31 mouse cellular contexts compared by ENCODE assay signal in the genomic region with DNA sequence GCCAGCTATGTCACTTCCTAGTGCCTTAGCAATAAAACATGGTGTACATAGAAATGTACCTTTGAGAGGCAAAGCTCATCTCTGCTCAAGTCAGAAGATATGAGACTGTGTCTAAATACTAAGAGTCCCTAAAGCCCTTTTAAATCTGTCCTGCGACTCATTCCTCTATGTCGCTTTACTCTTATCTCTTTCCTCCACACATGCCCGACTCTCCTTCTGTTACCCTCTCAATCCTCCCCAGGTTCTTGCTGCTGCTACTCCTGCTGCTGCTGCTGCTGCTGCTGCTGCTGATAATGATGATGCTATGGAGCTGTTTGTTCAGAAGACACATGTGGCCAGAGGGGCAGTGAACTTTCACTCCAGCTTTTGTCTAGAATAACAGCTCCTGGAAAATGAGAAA. TPM values are rescaled to one million over a fixed set of nuclear protein-coding genes. Genes with fewer than 3 reads are reported as not detected.
"Had no signal": no experiment of that assay in that cellular context is flagged by ENCODE, and none has a peak within 500 bp of the region (broad histone marks: within the 10 kb centered on the region; RNA-seq: fewer than 3 reads in every experiment).

No protein-coding gene starts in this region.

- H3K9me3 ChIP-seq: limb, embryonic 10.5 days; limb, embryonic 12.5 days; limb, embryonic 13.5 days; limb, embryonic 15.5 days; liver, embryonic 12.5 days; liver, embryonic 13.5 days; liver, embryonic 15.5 days; lung, embryonic 15.5 days; megakaryocyte, embryonic 14.5 days; midbrain, embryonic 10.5 days; midbrain, embryonic 12.5 days; midbrain, embryonic 13.5 days; midbrain, embryonic 15.5 days; neural tube, embryonic 12.5 days had no signal

- ATAC-seq: liver, embryonic 12.5 days; liver, postnatal 0 days; lung, postnatal 0 days; midbrain, embryonic 13.5 days; midbrain, embryonic 15.5 days; midbrain, embryonic 16.5 days had no signal

- H3K4me3 ChIP-seq: limb, embryonic 10.5 days; limb, embryonic 12.5 days; limb, embryonic 13.5 days; limb, embryonic 15.5 days; liver, embryonic 12.5 days; liver, embryonic 13.5 days; liver, embryonic 15.5 days; lung, embryonic 15.5 days; megakaryocyte, embryonic 14.5 days; midbrain, embryonic 10.5 days; midbrain, embryonic 12.5 days; midbrain, embryonic 13.5 days; midbrain, embryonic 15.5 days; myocyte; neural tube, embryonic 12.5 days had no signal

- H3K36me3 ChIP-seq: limb, embryonic 10.5 days; liver, embryonic 12.5 days; liver, embryonic 13.5 days; liver, embryonic 15.5 days; midbrain, embryonic 10.5 days; midbrain, embryonic 12.5 days; midbrain, embryonic 13.5 days; midbrain, embryonic 15.5 days; neural tube, embryonic 12.5 days had no signal

- DNase-seq: left cerebral cortex, postnatal 4 days; liver; liver, embryonic 13.5 days; liver, postnatal 0 days; lung, adult 18-20 months; lung, adult 2 months; lung, embryonic 14.5 days; lung, postnatal 10 days; lung, postnatal 14 days; lung, postnatal 36 days; lung, postnatal 4 days; midbrain, embryonic 14.5 days had no signal

- H3K27me3 ChIP-seq: limb, embryonic 12.5 days; limb, embryonic 13.5 days; limb, embryonic 15.5 days; liver, embryonic 12.5 days; liver, embryonic 13.5 days; liver, embryonic 15.5 days; lung, embryonic 15.5 days; megakaryocyte, embryonic 14.5 days; midbrain, embryonic 12.5 days; midbrain, embryonic 13.5 days; midbrain, embryonic 15.5 days; neural tube, embryonic 12.5 days had no signal

- H3K4me1 ChIP-seq: limb, embryonic 12.5 days; limb, embryonic 13.5 days; limb, embryonic 15.5 days; liver, embryonic 12.5 days; liver, embryonic 13.5 days; liver, embryonic 15.5 days; lung, embryonic 15.5 days; megakaryocyte, embryonic 14.5 days had no signal

RNA-seq across cellular contexts. Expression of gene Col12a1, which starts 31.4 kb away (rescaled TPM):
- total RNA-seq: megakaryocyte progenitor cell, adult 5-6 weeks; megakaryocyte-erythroid progenitor cell, adult 5-6 weeks; monocyte, adult 5-6 weeks had no signal
